Mouse (Mus musculus): ENCODE measurements at regions not wholly inside any gene's neighbourhood (a gene's known extent, or its start where the extent isn't known, plus 50 kb on each side); places are given as distances from the start of the nearest gene placed in this dataset.

GRCm38 (mm10) chr7:136387736-136388135 is 506.7 kb upstream of the Mgmt start:
- Histone ChIP-seq H3K27ac (replicated peaks; ENCODE audit: low read depth, low read length) (no peak overlapping the region), H3K4me1 (ENCODE audit: control insufficient read depth, insufficient read depth, low read length) (no peaks in the 10 kb centered on the region), H3K9ac (replicated peaks; ENCODE audit: low read length) (no peak overlapping the region), H3K27me3 (ENCODE audit: control insufficient read depth, insufficient read depth, low read length) (no peaks in the 10 kb centered on the region), H3K4me2 (ENCODE audit: low read depth, low read length) (no peak overlapping the region), H3K36me3 (replicated peaks; ENCODE audit: control insufficient read depth, insufficient read depth, low read depth, low read length) (no peaks in the 10 kb centered on the region), H3K9me3 (replicated peaks; ENCODE audit: control insufficient read depth, low read length) (no peaks in the 10 kb centered on the region), H3K4me3 (ENCODE audit: low read depth, low read length) (no peak overlapping the region)
- ATAC-seq (replicated peaks; ENCODE audit: insufficient number of reproducible peaks, low FRiP score, low TSS enrichment, low read depth) = no peak
- no peak for DNase-seq (ENCODE audit: low spot score)
- WGBS = 89% methylated on average over 4 of the region's 4 CpGs

GRCm38 (mm10) chr7:136390066-136390465 is 504.3 kb upstream of the Mgmt start:
- no peaks in the 10 kb centered on the region for H3K9me3 ChIP-seq (replicated peaks; ENCODE audit: control insufficient read depth, low read length)
- ATAC-seq (replicated peaks; ENCODE audit: insufficient number of reproducible peaks, low FRiP score, low TSS enrichment, low read depth) = no peak
- no peaks in the 10 kb centered on the region for H3K36me3 ChIP-seq (replicated peaks; ENCODE audit: control insufficient read depth, insufficient read depth, low read depth, low read length)
- no peaks in the 10 kb centered on the region for H3K4me1 ChIP-seq (ENCODE audit: control insufficient read depth, insufficient read depth, low read length)
- DNase-seq (ENCODE audit: low spot score) = peak; percentile 58
- H3K27me3 ChIP-seq (ENCODE audit: control insufficient read depth, insufficient read depth, low read length) = no peaks in the 10 kb centered on the region
- 44% methylated on average over 8 of the region's 8 CpGs for WGBS
- H3K4me3 ChIP-seq (ENCODE audit: low read depth, low read length) = no peak overlapping the region
- H3K9ac ChIP-seq (replicated peaks; ENCODE audit: low read length) = no peak overlapping the region
- H3K4me2 ChIP-seq (ENCODE audit: low read depth, low read length) = no peak overlapping the region
- no peak overlapping the region for H3K27ac ChIP-seq (replicated peaks; ENCODE audit: low read depth, low read length)

- Histone ChIP-seq H3K27ac (replicated peaks; ENCODE audit: low read depth, low read length) (no peak overlapping the region), H3K9ac (replicated peaks; ENCODE audit: low read length) (no peak overlapping the region), H3K4me3 (ENCODE audit: low read depth, low read length) (no peak overlapping the region), H3K27me3 (ENCODE audit: control insufficient read depth, insufficient read depth, low read length) (no peaks in the 10 kb centered on the region), H3K4me2 (ENCODE audit: low read depth, low read length) (no peak overlapping the region), H3K36me3 (replicated peaks; ENCODE audit: control insufficient read depth, insufficient read depth, low read depth, low read length) (no peaks in the 10 kb centered on the region), H3K9me3 (replicated peaks; ENCODE audit: control insufficient read depth, low read length) (no peaks in the 10 kb centered on the region), H3K4me1 (ENCODE audit: control insufficient read depth, insufficient read depth, low read length) (no peaks in the 10 kb centered on the region)
- WGBS = 80% methylated on average over 6 of the region's 6 CpGs
- ATAC-seq (replicated peaks; ENCODE audit: insufficient number of reproducible peaks, low FRiP score, low TSS enrichment, low read depth) (no peak), DNase-seq (ENCODE audit: low spot score) (no peak)
Measured at GRCm38 (mm10) chr7:136393454-136393853, 501.0 kb upstream of the Mgmt start.

- Histone ChIP-seq H3K27me3 (ENCODE audit: control insufficient read depth, insufficient read depth, low read length) (no peaks in the 10 kb centered on the region), H3K9me3 (replicated peaks; ENCODE audit: control insufficient read depth, low read length) (no peaks in the 10 kb centered on the region), H3K27ac (replicated peaks; ENCODE audit: low read depth, low read length) (no peak overlapping the region), H3K36me3 (replicated peaks; ENCODE audit: control insufficient read depth, insufficient read depth, low read depth, low read length) (no peaks in the 10 kb centered on the region), H3K9ac (replicated peaks; ENCODE audit: low read length) (no peak overlapping the region), H3K4me2 (ENCODE audit: low read depth, low read length) (no peak overlapping the region), H3K4me3 (ENCODE audit: low read depth, low read length) (no peak overlapping the region), H3K4me1 (ENCODE audit: control insufficient read depth, insufficient read depth, low read length) (no peaks in the 10 kb centered on the region)
- no peak for DNase-seq (ENCODE audit: low spot score)
- 73% methylated on average over 2 of the region's 2 CpGs for WGBS
- no peak for ATAC-seq (replicated peaks; ENCODE audit: insufficient number of reproducible peaks, low FRiP score, low TSS enrichment, low read depth)
Measured at GRCm38 (mm10) chr7:136395838-136396237, 498.6 kb upstream of the Mgmt start.

- H3K4me2 ChIP-seq (ENCODE audit: low read depth, low read length) = no peak overlapping the region
- no peaks in the 10 kb centered on the region for H3K4me1 ChIP-seq (ENCODE audit: control insufficient read depth, insufficient read depth, low read length)
- no peak overlapping the region for H3K27ac ChIP-seq (replicated peaks; ENCODE audit: low read depth, low read length)
- ATAC-seq (replicated peaks; ENCODE audit: insufficient number of reproducible peaks, low FRiP score, low TSS enrichment, low read depth) (no peak), DNase-seq (ENCODE audit: low spot score) (no peak)
- no peak overlapping the region for H3K9ac ChIP-seq (replicated peaks; ENCODE audit: low read length)
- no peaks in the 10 kb centered on the region for H3K27me3 ChIP-seq (ENCODE audit: control insufficient read depth, insufficient read depth, low read length)
- 87% methylated on average over 4 of the region's 4 CpGs for WGBS
- H3K4me3 ChIP-seq (ENCODE audit: low read depth, low read length) = no peak overlapping the region
- H3K9me3 ChIP-seq (replicated peaks; ENCODE audit: control insufficient read depth, low read length) = no peaks in the 10 kb centered on the region
- H3K36me3 ChIP-seq (replicated peaks; ENCODE audit: control insufficient read depth, insufficient read depth, low read depth, low read length) = no peaks in the 10 kb centered on the region
Measured at GRCm38 (mm10) chr7:136397101-136397500, 497.3 kb upstream of the Mgmt start.

GRCm38 (mm10) chr7:136402688-136403597 is 491.5 kb upstream of the Mgmt start:
- Histone ChIP-seq H3K4me3 (ENCODE audit: low read depth, low read length) (no peak overlapping the region), H3K9ac (replicated peaks; ENCODE audit: low read length) (no peak overlapping the region), H3K27ac (replicated peaks; ENCODE audit: low read depth, low read length) (no peak overlapping the region), H3K27me3 (ENCODE audit: control insufficient read depth, insufficient read depth, low read length) (no peaks in the 10 kb centered on the region), H3K36me3 (replicated peaks; ENCODE audit: control insufficient read depth, insufficient read depth, low read depth, low read length) (no peaks in the 10 kb centered on the region), H3K4me1 (ENCODE audit: control insufficient read depth, insufficient read depth, low read length) (no peaks in the 10 kb centered on the region; the same call in 1 of the 2 replicates), H3K9me3 (replicated peaks; ENCODE audit: control insufficient read depth, low read length) (no peaks in the 10 kb centered on the region), H3K4me2 (ENCODE audit: low read depth, low read length) (no peak overlapping the region)
- WGBS = 82% methylated on average over 8 of the region's 8 CpGs
- DNase-seq (ENCODE audit: low spot score) (no peak), ATAC-seq (replicated peaks; ENCODE audit: insufficient number of reproducible peaks, low FRiP score, low TSS enrichment, low read depth) (no peak)

GRCm38 (mm10) chr7:136405391-136405790 is 489.0 kb upstream of the Mgmt start:
- Histone ChIP-seq H3K27ac (replicated peaks; ENCODE audit: low read depth, low read length) (no peak overlapping the region), H3K9me3 (replicated peaks; ENCODE audit: control insufficient read depth, low read length) (no peaks in the 10 kb centered on the region), H3K4me2 (ENCODE audit: low read depth, low read length) (no peak overlapping the region), H3K27me3 (ENCODE audit: control insufficient read depth, insufficient read depth, low read length) (no peaks in the 10 kb centered on the region), H3K9ac (replicated peaks; ENCODE audit: low read length) (no peak overlapping the region), H3K36me3 (replicated peaks; ENCODE audit: control insufficient read depth, insufficient read depth, low read depth, low read length) (no peaks in the 10 kb centered on the region), H3K4me3 (ENCODE audit: low read depth, low read length) (no peak overlapping the region), H3K4me1 (ENCODE audit: control insufficient read depth, insufficient read depth, low read length) (no peaks in the 10 kb centered on the region; the same call in 1 of the 2 replicates)
- 80% methylated on average over 8 of the region's 8 CpGs for WGBS
- no peak for ATAC-seq (replicated peaks; ENCODE audit: insufficient number of reproducible peaks, low FRiP score, low TSS enrichment, low read depth)
- DNase-seq (ENCODE audit: low spot score) = no peak

Measured in embryonic facial prominence, embryonic 11.5 days (tissue).